Mouse (Mus musculus) frontal cortex, postnatal 14 days (tissue): ENCODE data around the gene Fam114a1.

Experiments
- DNase-seq, 2 experiments: peaks; one replicate each; pipeline ENCODE4 v3.0.0; 2022; ENCODE audit warnings: low spot score in 2 of 2

Gene Fam114a1

GRCm38 (mm10) chr5:65057596-65057995 lies 87.7 kb downstream of the Fam114a1 start:
- DNase-seq, result no peak

DNA sequence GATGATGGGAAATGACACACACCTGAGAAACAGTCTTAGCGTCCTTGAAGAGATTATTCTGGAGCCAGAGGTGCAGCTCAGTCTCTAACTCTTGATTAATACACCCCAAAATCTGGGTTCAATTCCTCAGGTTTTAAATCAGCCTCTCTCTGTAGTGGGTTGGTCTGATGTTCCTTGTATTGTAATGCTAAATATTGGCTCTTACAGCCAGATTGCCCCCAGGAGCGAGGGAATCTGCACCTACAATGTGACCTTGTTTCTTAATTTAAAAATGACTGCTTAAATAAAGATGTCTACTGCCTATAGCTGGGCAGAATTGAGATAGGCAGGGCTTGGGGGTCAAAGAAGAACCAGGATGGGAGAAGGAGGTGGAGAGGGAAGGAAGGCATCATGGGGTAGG lies 89.9 kb downstream of the Fam114a1 start:
- DNase-seq, result no peak

GRCm38 (mm10) chr5:65062236-65062635 lies 92.4 kb downstream of the Fam114a1 start:
- DNase-seq, result no peak

DNA sequence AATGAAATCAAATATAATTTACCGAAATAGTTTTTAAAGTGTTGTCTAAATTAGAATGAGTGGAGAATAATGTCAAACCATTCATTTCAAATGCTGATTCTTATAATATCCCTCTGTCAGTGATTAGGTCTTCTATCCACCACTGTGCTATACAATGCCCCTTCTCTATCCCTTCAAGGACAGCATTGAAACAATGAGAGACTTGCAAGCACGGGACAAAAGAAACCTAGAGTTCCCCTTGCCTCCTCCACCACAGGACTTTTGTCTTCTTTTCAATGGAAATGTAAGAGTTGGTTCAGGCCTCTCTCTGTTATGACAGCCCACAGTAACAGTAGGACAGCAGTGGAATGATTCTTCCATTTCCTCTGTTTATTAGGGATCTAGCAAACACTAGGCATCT lies 93.4 kb downstream of the Fam114a1 start:
- no peak for DNase-seq

DNA sequence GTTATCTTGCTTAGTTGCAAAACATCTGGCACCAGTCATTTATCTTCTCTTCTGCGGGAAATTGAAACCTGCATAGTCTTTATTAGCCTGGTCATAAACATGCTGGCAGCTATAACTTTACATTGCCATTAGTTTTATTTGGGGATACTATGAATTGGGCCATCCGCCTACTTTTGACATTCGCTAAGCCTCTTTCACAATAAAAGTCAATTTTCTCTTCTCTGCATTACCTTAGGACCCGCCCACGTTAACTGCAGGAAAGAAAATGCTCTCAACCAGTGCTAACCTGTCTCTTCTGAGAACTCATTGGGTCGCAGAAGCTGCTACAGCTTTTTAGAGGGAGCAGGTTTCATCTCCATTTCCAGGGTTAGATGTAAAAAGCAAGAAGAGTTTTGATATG lies 98.3 kb downstream of the Fam114a1 start:
- DNase-seq, result no peak

DNA sequence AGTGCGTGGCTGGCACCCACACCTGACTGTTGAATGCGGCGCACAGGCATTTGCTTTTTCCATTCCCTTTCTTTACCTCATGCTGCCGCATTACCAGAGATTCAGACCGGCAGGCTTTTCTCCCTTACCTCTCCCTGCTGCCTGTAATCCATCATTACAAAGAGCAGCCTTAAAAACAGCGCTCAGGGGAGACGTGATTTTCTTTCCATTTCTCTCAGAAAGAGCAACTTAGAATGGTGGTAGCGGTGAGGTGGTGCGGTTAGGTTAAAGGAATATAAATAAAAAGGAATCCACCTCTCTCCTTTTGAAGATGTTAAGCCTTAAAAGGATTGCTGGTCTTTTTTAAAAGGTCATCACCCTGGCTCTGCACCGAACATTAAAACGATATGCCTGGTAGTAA lies 100.0 kb downstream of the Fam114a1 start:
- no peak for DNase-seq

DNA sequence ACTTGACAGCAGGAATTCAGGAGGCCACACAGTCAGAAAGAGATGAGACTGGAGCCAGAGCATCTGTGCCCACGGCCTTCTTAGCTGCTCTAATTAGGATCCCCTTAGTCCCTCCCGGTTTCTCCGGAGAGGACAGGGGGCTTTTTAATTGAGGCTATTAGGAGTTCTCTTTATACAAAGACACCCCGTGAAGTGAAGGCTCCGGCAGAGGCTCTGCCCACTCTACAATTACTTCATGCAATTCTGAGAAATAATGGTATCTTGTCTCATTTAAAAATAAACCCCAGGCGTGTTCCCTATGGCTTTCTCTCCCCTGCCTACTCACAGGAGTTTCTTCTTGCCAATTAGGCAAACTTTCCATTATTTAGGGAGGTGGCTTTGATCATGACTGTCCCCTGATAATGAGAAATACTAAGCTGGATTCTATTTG lies 101.8 kb downstream of the Fam114a1 start:
- no peak for DNase-seq

DNA sequence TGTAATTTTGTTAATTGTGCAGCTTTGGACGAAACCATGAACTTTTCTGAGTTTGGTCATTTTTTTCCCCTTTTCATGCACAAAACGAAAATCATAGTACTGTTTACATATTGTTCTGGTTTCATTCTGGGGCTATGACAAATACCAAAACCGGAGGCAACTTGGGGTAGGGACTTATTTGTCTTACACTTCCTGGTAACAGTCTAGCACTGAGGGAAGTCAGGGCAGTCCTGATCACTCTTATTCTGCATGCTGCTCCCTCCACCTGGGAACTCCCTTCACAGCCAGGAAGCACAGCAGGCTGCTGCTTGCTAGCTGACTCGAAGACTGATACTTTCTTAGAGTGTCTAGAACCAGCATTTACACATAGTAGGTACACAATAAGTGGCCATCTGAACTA lies 103.4 kb downstream of the Fam114a1 start:
- no peak for DNase-seq

DNA sequence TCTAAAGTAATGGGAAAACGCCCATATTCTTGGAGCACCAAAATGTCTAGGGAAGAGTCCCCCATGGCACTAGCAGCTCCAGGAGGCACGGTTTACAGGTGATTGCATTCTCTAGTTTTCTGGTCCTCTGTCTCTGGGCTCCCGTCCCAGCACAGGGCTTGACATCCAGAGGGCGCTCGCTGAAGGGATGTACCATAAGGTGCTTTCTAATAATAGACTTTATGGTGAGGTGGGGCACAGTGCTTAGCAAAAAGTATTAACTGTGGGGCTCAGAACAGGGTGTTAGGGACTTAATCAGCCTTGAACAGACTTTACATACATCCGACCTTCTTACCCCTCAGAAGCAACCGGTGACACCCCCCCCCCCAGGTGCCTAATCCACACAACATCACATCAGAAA lies 104.8 kb downstream of the Fam114a1 start:
- DNase-seq, result no peak

DNA sequence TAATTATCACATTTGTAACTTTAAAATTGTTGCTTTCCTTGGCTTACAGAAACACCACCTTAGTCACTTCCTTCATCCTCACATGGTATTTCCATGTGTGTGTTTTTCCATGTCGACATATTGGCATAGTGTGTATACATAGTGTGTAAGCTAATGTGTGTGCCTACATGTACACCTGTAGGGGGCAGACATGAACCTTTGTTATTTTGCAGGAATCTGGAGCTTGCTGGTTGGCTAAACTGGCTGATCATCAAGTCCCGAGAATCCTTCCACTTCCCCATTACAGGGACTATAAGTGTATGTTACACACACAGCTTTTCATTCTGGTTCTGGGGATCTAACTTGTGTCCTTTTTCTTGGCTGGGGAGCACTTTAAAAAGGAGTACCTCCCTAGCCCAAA lies 106.2 kb downstream of the Fam114a1 start:
- DNase-seq, result no peak

DNA sequence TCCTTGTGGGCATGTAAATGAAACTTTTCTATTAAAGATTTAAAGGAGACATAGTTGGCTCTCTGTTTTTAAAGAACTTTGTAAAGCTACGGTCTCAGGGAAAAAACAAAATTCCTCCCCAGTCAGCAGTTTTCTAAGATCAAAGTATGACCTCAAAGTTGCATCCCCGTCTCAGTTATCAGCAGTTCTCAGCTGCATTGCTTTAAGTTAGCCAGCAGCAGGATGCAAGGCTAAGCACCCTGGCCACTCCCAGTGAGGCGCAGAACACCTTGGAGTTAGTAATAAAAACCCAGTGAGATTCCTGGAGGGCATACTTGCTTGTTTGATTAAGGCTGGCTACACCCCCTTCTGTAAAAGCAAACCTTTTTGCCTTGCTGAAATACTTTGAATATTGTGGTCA lies 106.9 kb downstream of the Fam114a1 start:
- no peak for DNase-seq

DNA sequence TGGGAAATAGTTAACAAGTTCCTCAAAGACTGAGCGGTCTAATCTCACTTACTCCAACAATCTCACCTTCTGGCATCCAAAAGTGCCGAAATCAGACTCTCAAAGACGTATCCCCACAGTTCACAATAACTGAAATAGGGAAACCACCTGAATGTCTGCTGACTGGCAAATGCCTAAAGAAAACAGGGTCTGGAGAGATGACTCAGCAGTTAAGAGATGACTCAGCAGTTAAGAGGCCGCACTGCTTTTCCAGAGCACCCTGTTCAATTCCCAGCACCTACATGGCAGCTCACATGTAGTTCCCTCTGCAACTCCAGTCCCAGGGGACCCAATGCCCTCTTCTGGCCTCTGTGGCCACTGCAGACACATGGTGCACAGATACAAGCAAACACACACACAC lies 108.2 kb downstream of the Fam114a1 start:
- DNase-seq, result no peak

DNA sequence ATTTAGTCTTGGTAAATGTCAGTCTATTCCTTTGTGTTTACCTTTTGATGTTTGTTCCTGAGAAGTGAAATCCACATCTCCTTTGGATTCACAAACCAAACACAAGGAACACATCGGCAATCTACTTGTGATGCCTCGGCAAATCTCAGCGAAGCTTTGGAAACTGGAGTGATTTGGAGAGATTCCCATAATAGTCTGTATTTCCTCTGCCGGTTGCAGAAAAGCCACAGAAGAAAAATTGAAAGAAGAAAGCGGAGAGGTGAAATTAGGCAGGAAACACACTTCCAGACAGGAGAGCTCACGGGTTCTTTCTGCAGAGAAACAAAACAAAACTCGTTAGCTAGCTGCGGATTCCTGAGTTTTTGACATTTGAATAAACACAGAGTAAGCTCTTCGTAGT lies 110.0 kb downstream of the Fam114a1 start:
- peak in 1 of 2 experiments; percentile 16 for DNase-seq

GRCm38 (mm10) chr5:65081836-65082235 lies 112.0 kb downstream of the Fam114a1 start:
- DNase-seq, result no peak

- no peak for DNase-seq
Measured at GRCm38 (mm10) chr5:65086522-65086921, 116.7 kb downstream of the Fam114a1 start.

- no peak for DNase-seq
Measured at GRCm38 (mm10) chr5:65089707-65090106, 119.8 kb downstream of the Fam114a1 start.

- no peak for DNase-seq
Measured at GRCm38 (mm10) chr5:65091184-65091858, 121.5 kb downstream of the Fam114a1 start.
